Mouse (Mus musculus): ENCODE data around the gene Btd. TPM values are rescaled to one million over a fixed set of nuclear protein-coding genes. Genes with fewer than 3 reads are reported as not detected.
"Not testable (repeated sequence)": the region's sequence is repeated elsewhere in the genome, so short reads cannot be mapped to it uniquely, and the experiment has no call there.

Btd gene
- 2.2 and 10.5 TPM in 2 replicates for polyA plus RNA-seq (2012; ENCODE audit: insufficient read depth, low replicate concordance)

- Histone ChIP-seq H3K4me1 (peaks cover 41% of the 10 kb centered on the region), H3K4me3 (replicated peaks) (peak within 1 kb of the TSS; percentile 98), H3K27me3 (replicated peaks) (no peaks in the 10 kb centered on the region), H3K36me3 (replicated peaks; ENCODE audit: low read length) (peaks cover 29% of the 10 kb centered on the region), H3K9me3 (no peaks in the 10 kb centered on the region)
- TF ChIP-seq GATA1 (IDR thresholded peaks at IDR 0.05; ENCODE audit: borderline replicate concordance, low read length) (no peak), FLI1 (IDR thresholded peaks at IDR 0.05; ENCODE audit: low read length) (no peak)
Observed at GRCm38 (mm10) chr14:31640890-31641505, at the start of gene Btd, which contains the start of gene Hacl1. Gene Btd, plus strand, starts transcription at chr14:31641028. Gene Hacl1, minus strand, starts transcription at chr14:31641286.

- H3K36me3 ChIP-seq (replicated peaks; ENCODE audit: low read length): no peaks in the 10 kb centered on the region
- H3K4me3 ChIP-seq (replicated peaks): no peak within 1 kb of the TSS
- peaks cover 5% of the 10 kb centered on the region; the same call in 1 of the 2 replicates for H3K9me3 ChIP-seq
- peaks cover 8% of the 10 kb centered on the region for H3K27me3 ChIP-seq (replicated peaks)
- H3K4me1 ChIP-seq: peaks cover 22% of the 10 kb centered on the region
- TF ChIP-seq GATA1 (IDR thresholded peaks at IDR 0.05; ENCODE audit: borderline replicate concordance, low read length) (no peak), FLI1 (IDR thresholded peaks at IDR 0.05; ENCODE audit: low read length) (no peak)
Observed at GRCm38 (mm10) chr14:31591243-31591642, 49.6 kb upstream of the Btd start, which contains the start of gene Colq. Gene Colq, minus strand, starts transcription at chr14:31591343.

- H3K4me3 ChIP-seq (replicated peaks): no peak overlapping the region
- H3K4me1 ChIP-seq: peaks cover 32% of the 10 kb centered on the region
- peaks cover 5% of the 10 kb centered on the region; the same call in 1 of the 2 replicates for H3K9me3 ChIP-seq
- no peaks in the 10 kb centered on the region for H3K36me3 ChIP-seq (replicated peaks; ENCODE audit: low read length)
- H3K27me3 ChIP-seq (replicated peaks): peaks cover 2% of the 10 kb centered on the region
- TF ChIP-seq GATA1 (IDR thresholded peaks at IDR 0.05; ENCODE audit: borderline replicate concordance, low read length) (no peak), FLI1 (IDR thresholded peaks at IDR 0.05; ENCODE audit: low read length) (no peak)
Observed at GRCm38 (mm10) chr14:31593036-31593435, 47.8 kb upstream of the Btd start.

GRCm38 (mm10) chr14:31594693-31595092 is 46.1 kb upstream of the Btd start:
- H3K36me3 ChIP-seq (replicated peaks; ENCODE audit: low read length): no peaks in the 10 kb centered on the region
- H3K4me1 ChIP-seq: peaks cover 32% of the 10 kb centered on the region
- no peak overlapping the region for H3K4me3 ChIP-seq (replicated peaks)
- TF ChIP-seq FLI1 (IDR thresholded peaks at IDR 0.05; ENCODE audit: low read length) (no peak), GATA1 (IDR thresholded peaks at IDR 0.05; ENCODE audit: borderline replicate concordance, low read length) (no peak)
- peaks cover 9% of the 10 kb centered on the region; the same call in 1 of the 2 replicates for H3K9me3 ChIP-seq
- peaks cover 2% of the 10 kb centered on the region for H3K27me3 ChIP-seq (replicated peaks)

- peaks cover 9% of the 10 kb centered on the region; the same call in 1 of the 2 replicates for H3K9me3 ChIP-seq
- H3K36me3 ChIP-seq (replicated peaks; ENCODE audit: low read length): no peaks in the 10 kb centered on the region
- H3K27me3 ChIP-seq (replicated peaks): no peaks in the 10 kb centered on the region
- H3K4me1 ChIP-seq: peaks cover 32% of the 10 kb centered on the region
- H3K4me3 ChIP-seq (replicated peaks): no peak overlapping the region
- TF ChIP-seq FLI1 (IDR thresholded peaks at IDR 0.05; ENCODE audit: low read length) (no peak), GATA1 (IDR thresholded peaks at IDR 0.05; ENCODE audit: borderline replicate concordance, low read length) (no peak)
Observed at GRCm38 (mm10) chr14:31596408-31596807, 44.4 kb upstream of the Btd start.

GRCm38 (mm10) chr14:31597446-31597845 is 43.4 kb upstream of the Btd start:
- Histone ChIP-seq H3K4me3 (replicated peaks) (no peak overlapping the region), H3K36me3 (replicated peaks; ENCODE audit: low read length) (no peaks in the 10 kb centered on the region), H3K27me3 (replicated peaks) (no peaks in the 10 kb centered on the region), H3K4me1 (peaks cover 27% of the 10 kb centered on the region), H3K9me3 (peaks cover 9% of the 10 kb centered on the region; the same call in 1 of the 2 replicates)
- TF ChIP-seq FLI1 (IDR thresholded peaks at IDR 0.05; ENCODE audit: low read length): no peak
- TF ChIP-seq GATA1 (IDR thresholded peaks at IDR 0.05; ENCODE audit: borderline replicate concordance, low read length): no peak

- Histone ChIP-seq H3K4me3 (replicated peaks) (no peak overlapping the region), H3K9me3 (0 out of 2 replicates have a peak, but pooled peaks cover 4% of the 10 kb centered on the region), H3K36me3 (replicated peaks; ENCODE audit: low read length) (peaks cover 18% of the 10 kb centered on the region), H3K4me1 (peaks cover 12% of the 10 kb centered on the region), H3K27me3 (replicated peaks) (no peaks in the 10 kb centered on the region)
- TF ChIP-seq GATA1 (IDR thresholded peaks at IDR 0.05; ENCODE audit: borderline replicate concordance, low read length) (no peak), FLI1 (IDR thresholded peaks at IDR 0.05; ENCODE audit: low read length) (no peak)
Observed at GRCm38 (mm10) chr14:31601908-31602615, 38.8 kb upstream of the Btd start.

GRCm38 (mm10) chr14:31602616-31602979 is 38.2 kb upstream of the Btd start:
- not testable (repeated sequence) for H3K9me3 ChIP-seq; H3K4me3 ChIP-seq (replicated peaks); H3K27me3 ChIP-seq (replicated peaks)
- Histone ChIP-seq H3K36me3 (replicated peaks; ENCODE audit: low read length) (peaks cover 23% of the 10 kb centered on the region), H3K4me1 (peaks cover 13% of the 10 kb centered on the region)

- no peak overlapping the region for H3K4me3 ChIP-seq (replicated peaks)
- H3K4me1 ChIP-seq: peaks cover 21% of the 10 kb centered on the region
- peaks cover 44% of the 10 kb centered on the region for H3K36me3 ChIP-seq (replicated peaks; ENCODE audit: low read length)
- no peak for TF ChIP-seq FLI1 (IDR thresholded peaks at IDR 0.05; ENCODE audit: low read length)
- no peak for TF ChIP-seq GATA1 (IDR thresholded peaks at IDR 0.05; ENCODE audit: borderline replicate concordance, low read length)
- H3K27me3 ChIP-seq (replicated peaks): no peaks in the 10 kb centered on the region
- no peaks in the 10 kb centered on the region for H3K9me3 ChIP-seq
Observed at GRCm38 (mm10) chr14:31604916-31605315, 35.9 kb upstream of the Btd start.

GRCm38 (mm10) chr14:31605514-31605913 is 35.3 kb upstream of the Btd start:
- TF ChIP-seq FLI1 (IDR thresholded peaks at IDR 0.05; ENCODE audit: low read length): no peak
- no peak for TF ChIP-seq GATA1 (IDR thresholded peaks at IDR 0.05; ENCODE audit: borderline replicate concordance, low read length)
- Histone ChIP-seq H3K4me1 (peaks cover 21% of the 10 kb centered on the region), H3K36me3 (replicated peaks; ENCODE audit: low read length) (peaks cover 49% of the 10 kb centered on the region), H3K4me3 (replicated peaks) (no peak overlapping the region), H3K27me3 (replicated peaks) (no peaks in the 10 kb centered on the region), H3K9me3 (no peaks in the 10 kb centered on the region)
